Mouse (Mus musculus): Measurements from ENCODE around the gene Picalm.
"Not testable (repeated sequence)": the region's sequence is repeated elsewhere in the genome, so short reads cannot be mapped to it uniquely, and the experiment has no call there.

Gene Picalm

DNA sequence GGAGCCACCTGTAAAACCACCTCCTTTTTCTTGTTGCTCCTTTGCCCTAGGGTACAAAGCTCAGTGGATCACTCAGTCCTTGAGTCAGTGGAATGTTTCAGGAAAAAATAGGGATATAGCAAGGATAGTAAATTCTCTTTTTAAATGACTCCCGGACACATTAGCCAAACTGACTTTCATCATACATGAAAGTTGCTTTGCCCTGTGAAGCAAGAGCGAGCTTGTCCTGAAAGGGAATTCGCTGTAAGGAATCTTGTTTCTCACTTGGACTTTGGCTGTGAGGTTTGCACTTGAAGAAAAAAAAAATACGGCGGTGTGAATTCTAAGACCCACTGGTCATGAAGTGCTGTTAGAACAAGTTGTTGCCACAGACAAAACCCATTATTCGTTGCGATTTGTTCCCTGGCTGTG lies 1.8 kb downstream of the Picalm start:
- no peak for DNase-seq (ENCODE audit: low read depth, low spot score)

- peak; percentile 37 for DNase-seq (ENCODE audit: low read depth, low spot score)
These were observed 2.3 kb downstream of the Picalm start for GRCm38 (mm10) chr7:90132322-90132721.

DNA sequence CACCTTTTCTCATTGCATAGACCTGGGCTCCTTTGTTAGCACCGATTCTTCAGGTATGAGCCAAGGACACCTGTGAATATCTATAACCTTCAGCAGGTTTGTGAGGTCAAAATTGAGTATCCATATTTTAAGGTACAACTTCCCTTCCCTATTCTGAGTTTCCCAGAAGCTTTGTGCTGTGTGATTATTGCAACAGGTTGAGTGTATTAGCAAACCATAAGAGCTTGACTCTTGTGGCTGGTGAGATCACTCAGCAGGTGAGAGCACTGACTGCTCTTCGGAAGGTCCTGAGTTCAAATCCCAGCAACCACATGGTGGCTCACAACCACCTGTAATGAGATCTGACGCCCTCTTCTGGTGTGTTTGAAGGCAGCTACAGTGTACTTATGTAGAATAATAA lies 6.7 kb downstream of the Picalm start:
- no peak for DNase-seq (ENCODE audit: low read depth, low spot score)

GRCm38 (mm10) chr7:90138359-90138758 lies 8.3 kb downstream of the Picalm start:
- DNase-seq (ENCODE audit: low read depth, low spot score): peak; percentile 70

- no peak for DNase-seq (ENCODE audit: low read depth, low spot score)
These were observed 10.3 kb downstream of the Picalm start for GRCm38 (mm10) chr7:90140290-90140689.

DNA sequence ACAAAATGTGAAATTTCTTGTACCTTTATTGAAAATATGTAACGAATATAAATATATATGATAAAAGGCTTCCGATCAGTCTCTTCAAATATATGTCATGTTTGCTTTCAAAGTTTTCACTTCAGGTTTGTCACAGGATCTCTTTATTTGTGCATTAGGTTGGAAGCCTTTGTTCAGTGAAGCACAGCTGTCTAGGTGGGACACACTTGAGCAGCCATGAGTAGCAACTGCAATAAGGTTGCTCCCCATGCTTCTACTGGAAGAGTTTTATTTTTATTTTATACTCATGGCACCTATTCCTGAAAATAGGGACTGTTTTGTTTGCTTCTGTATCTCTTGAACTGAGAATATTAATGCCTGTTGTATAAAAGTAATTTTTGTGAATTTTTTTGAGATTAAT lies 14.3 kb downstream of the Picalm start:
- no peak for DNase-seq (ENCODE audit: low read depth, low spot score)

DNA sequence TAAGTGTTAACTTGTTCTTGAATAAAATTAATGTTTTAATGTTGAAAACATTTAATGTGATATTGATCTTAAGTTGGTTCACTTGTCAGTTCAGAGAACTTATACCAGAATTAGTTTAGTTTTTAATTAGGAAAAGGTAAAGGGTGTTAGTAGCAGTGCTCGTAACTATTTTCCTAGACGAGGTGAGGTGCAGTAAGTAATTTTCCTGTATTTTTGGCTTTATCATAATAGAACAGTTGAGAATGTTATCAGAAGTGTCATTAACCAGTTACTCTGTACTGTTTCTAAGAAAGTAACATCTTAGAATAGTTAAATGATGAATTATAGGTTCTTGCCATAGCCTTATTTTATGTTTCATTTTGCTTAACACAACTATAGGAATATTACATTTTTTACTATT lies 15.0 kb downstream of the Picalm start:
- DNase-seq (ENCODE audit: low read depth, low spot score): no peak

- no peak for DNase-seq (ENCODE audit: low read depth, low spot score)
These were observed 15.4 kb downstream of the Picalm start for GRCm38 (mm10) chr7:90145376-90145775.

DNA sequence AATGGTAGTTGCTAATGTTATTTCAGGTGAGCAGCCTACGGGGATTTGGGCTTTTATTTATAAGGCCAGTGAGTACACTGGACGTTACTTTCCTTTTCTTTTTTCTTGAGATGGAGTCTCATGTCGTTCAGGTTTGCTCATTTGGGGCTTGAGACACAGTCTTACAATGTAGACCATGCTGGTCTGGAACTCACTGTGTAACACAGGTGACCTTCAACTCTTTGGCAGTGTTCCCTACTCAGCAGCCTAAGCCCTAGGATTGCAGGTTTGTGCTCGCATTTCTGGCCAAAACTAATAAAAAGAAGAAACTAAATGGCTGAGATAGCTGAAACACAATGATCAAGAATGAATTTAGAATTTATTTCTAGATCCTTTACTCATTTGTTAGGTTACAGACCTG lies 15.9 kb downstream of the Picalm start:
- no peak for DNase-seq (ENCODE audit: low read depth, low spot score)

- DNase-seq (ENCODE audit: low read depth, low spot score): peak; percentile 21
These were observed 16.3 kb downstream of the Picalm start for GRCm38 (mm10) chr7:90146321-90146720.

- DNase-seq (ENCODE audit: low read depth, low spot score): no peak
These were observed 18.0 kb downstream of the Picalm start for GRCm38 (mm10) chr7:90148023-90148422.

DNA sequence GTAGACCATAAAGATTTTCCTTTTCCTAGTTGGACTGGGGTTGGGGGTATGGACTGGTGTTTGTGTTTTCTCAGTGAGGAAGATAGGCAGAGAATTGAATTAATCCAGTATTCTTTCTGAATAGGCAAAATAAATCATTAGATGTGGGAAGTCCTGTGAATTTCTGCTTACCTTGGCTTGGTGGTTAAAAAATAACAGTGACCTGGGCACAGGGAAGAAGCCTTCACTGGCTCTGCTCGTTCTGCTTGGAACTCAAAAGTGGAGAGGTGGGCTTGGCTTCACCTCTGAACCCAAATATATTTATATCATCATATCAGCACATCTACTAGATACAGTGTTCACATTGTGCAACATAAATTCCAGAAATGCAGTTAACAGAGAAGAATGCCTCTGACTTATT lies 18.5 kb downstream of the Picalm start:
- DNase-seq (ENCODE audit: low read depth, low spot score): no peak

- peak; percentile 71 for DNase-seq (ENCODE audit: low read depth, low spot score)
These were observed 20.3 kb downstream of the Picalm start for GRCm38 (mm10) chr7:90150311-90150710.

- DNase-seq (ENCODE audit: low read depth, low spot score): no peak
These were observed 28.0 kb downstream of the Picalm start for GRCm38 (mm10) chr7:90158034-90158433.

DNA sequence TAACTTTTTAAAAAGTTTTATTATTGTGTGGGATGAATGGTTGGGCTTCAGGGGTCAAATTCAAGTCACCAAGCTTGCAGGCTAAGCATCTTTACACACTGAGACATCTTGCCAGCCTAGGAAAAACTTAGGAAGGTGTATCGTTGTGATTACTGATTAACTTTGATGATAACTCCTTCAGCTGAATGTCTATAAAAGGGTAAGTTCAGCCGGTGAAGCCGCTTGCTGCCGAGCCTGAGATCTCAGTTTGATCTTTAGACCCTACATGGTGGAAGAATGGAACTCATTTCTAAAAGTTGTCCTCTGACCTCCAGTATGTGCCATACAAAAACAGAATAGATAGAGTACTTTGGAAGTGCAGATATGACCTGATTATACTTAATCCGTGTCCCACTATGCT lies 30.6 kb downstream of the Picalm start:
- DNase-seq (ENCODE audit: low read depth, low spot score): no peak

DNA sequence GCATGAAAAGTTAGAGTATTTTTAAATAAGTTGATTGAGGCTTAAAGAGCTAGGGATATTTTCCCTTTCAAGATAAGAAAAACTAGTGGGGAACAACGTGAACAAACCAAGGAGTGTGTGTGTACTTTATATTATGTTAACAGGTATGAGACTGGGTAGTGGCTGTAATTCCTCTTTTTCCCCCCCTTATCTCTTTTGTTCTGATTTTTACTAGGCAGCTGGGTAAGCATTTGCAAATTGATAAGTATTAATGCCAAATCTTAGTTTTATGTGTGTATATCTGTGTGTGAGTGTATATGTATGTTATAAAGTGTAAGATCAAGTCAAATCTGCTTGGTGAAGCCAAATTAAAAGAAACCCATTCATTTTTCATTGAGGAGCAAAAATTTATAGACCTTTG lies 34.3 kb downstream of the Picalm start:
- no peak for DNase-seq (ENCODE audit: low read depth, low spot score)

- no peak for DNase-seq (ENCODE audit: low read depth, low spot score)
These were observed 36.0 kb downstream of the Picalm start for GRCm38 (mm10) chr7:90165970-90166369.

DNA sequence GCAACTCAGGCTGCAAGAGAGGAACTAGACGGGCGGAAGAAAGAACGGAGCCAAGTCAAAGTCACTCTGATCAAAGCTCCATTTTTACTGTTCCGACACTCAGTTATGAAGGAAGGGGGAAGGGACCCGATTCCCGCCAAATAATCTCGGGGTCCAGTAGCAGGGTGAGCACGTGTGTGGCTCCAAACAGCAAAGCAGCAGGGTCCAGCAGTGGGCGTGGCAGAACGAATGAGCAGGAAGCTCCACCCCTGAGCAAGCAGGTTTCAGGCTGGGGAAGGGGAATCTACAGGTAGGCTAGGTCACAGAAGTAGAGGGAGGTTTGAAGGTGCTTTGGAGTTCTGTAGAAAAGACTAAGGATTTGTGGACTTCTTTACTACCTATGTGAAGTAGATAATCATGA lies 37.8 kb downstream of the Picalm start:
- not testable (repeated sequence) for DNase-seq (ENCODE audit: low read depth, low spot score)

DNA sequence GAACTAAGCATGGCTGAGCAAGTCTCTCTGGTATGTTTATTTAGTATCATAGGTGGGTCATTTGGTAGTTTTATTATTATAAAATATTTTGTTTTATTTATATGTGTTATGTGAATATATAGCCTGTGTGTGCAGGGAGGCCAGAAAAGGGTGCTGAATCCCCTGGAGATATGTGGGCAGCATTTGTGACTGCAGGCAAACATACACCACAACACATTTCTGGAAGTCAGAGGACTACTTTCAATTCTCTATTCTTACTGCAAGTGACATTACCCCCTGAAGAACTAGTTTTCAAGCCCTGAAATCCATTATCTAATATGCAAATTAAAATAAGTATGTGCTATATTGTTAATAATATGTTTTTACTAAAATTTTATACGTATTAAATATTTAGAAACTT lies 43.8 kb downstream of the Picalm start:
- no peak for DNase-seq (ENCODE audit: low read depth, low spot score)

GRCm38 (mm10) chr7:90175576-90175975 lies 45.6 kb downstream of the Picalm start:
- DNase-seq (ENCODE audit: low read depth, low spot score): no peak

GRCm38 (mm10) chr7:90180635-90181034 lies 50.6 kb downstream of the Picalm start:
- no peak for DNase-seq (ENCODE audit: low read depth, low spot score)

DNA sequence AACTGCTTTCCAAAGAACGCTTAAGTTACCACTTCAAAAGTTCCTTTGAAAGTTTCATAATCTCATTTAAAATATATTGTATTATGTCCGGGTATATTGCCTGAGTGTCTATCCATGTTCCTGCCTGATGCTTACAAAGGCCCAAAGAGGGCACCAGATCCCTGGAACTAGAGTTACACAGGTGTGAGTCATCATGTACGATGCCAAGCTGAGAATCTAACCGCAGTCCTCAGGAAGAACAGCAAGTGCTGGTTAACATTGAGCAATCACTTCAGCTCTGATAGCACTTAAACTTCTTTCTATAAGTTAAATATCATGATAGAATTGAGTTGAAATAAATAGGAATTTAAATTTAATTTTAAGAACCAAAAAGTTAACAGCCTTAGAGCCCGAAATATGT lies 70.2 kb downstream of the Picalm start:
- DNase-seq (ENCODE audit: low read depth, low spot score): no peak

- DNase-seq (ENCODE audit: low read depth, low spot score): no peak
These were observed 72.0 kb downstream of the Picalm start for GRCm38 (mm10) chr7:90201877-90202465.

- no peak for DNase-seq (ENCODE audit: low read depth, low spot score)
These were observed 73.9 kb downstream of the Picalm start for GRCm38 (mm10) chr7:90203914-90204313.
